Mouse (Mus musculus) kidney, adult 2 months (tissue): ENCODE results near the gene Tmem235. TPM values are rescaled to one million over a fixed set of nuclear protein-coding genes. Genes with fewer than 3 reads are reported as not detected.
"Not testable (repeated sequence)": the region's sequence is repeated elsewhere in the genome, so short reads cannot be mapped to it uniquely, and the experiment has no call there.

Experiments used
- DNase-seq: peaks from one replicate; pipeline ENCODE4 v3.0.0; 2021
- H3K27ac ChIP-seq: fragments of 200-500 bp; 2 replicates; pipeline ENCODE4 v1.5.1; 2012; ENCODE audit warnings: low read depth, low read length, control low read depth, inconsistent platforms; ENCODE audit not compliant: insufficient read depth
- H3K27me3 ChIP-seq: fragments of 200-500 bp; replicated peaks from 2 replicates; pipeline ENCODE4 v1.6.1; 2012; ENCODE audit warnings: mild to moderate bottlenecking, moderate library complexity, low read length, inconsistent platforms; ENCODE audit not compliant: control insufficient read depth, insufficient read depth
- H3K36me3 ChIP-seq: fragments of 200-500 bp; 2 replicates; pipeline ENCODE4 v1.6.1; 2012; ENCODE audit warnings: mild to moderate bottlenecking, moderate library complexity, low read length, inconsistent platforms; ENCODE audit not compliant: control insufficient read depth, insufficient read depth
- H3K4me1 ChIP-seq: fragments of 200-500 bp; 2 replicates; pipeline ENCODE4 v1.6.1; 2011; ENCODE audit warnings: low read length; ENCODE audit not compliant: control insufficient read depth, insufficient read depth
- H3K4me3 ChIP-seq: fragments of 200-500 bp; 2 replicates; pipeline ENCODE4 v1.5.1; 2011; ENCODE audit warnings: mild to moderate bottlenecking, low read depth, low read length, control low read depth; ENCODE audit not compliant: insufficient read depth
- CTCF ChIP-seq: fragments of 200-500 bp; conservative IDR thresholded peaks from 2 replicates; pipeline ENCODE4 v1.5.1; 2011; ENCODE audit warnings: low read depth, mild to moderate bottlenecking, control low read depth, low read length, moderate library complexity, mixed read lengths; ENCODE audit not compliant: insufficient read depth, insufficient read length
- POLR2A ChIP-seq: fragments of 200-500 bp; IDR thresholded peaks from one replicate; pipeline ENCODE4 v1.6.1; 2011; ENCODE audit warnings: low read depth, low read length, control low read depth
- WGBS: fragments of 180-500 bp; shearing (Covaris S2); methylation state at CpG from one replicate; pipeline ENCODE4 v1.1.7; 2018; 5-methylcytosine and 5-hydroxymethylcytosine counted together
- polyA plus RNA-seq: library from polyadenylated mRNA; depleted of rRNA; stranded (reverse); fragments of >200 nt; gene quantifications from 2 replicates; pipeline ENCODE4 v1.2.3, GENCODE M21; 2012

Tmem235 gene
- polyA plus RNA-seq, 1 experiment, result 0.08 TPM

DNA sequence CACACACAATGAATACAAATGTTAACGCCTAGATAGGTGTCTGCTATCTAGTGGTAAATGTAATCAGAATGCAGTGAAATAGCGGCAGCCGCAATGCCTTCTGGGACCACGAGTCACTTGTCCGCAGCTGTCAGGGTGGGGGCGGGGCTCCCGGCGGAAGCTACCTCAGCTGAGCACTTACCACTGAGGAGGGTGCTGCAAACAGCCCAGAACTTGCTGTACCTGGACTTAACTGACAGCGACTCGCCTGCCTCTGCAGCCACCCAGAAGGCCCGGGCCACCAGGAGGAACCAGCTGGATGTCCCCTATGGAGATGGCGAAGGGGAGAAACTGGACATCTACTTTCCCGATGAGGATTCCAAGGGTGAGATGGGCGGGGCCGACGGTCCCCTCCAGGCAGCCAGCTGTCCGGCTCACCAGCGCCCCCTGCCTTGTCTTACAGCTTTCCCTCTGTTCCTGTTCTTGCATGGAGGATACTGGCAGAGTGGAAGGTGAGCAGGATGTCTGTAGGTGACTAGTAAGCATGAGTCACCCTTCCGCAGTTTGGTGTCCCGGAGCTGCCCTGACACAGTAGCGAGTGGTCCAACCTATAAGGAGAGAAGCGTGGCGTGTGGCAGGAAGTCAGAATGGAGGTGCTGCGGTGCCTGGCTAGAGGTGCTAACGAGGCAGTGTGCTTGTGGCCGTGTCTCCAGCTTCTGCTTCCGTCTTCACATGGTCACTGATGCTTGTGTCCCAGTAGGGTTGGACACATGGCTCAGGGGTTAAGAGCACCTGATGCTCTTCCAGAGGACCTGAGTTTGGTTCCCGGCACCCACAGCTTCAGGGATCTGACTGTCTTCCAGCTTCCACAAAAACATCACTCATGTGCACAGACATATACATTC is 28.2 kb upstream of the Tmem235 start:
- Histone ChIP-seq H3K4me1 (peaks cover 41% of the 10 kb centered on the region), H3K27ac (peak overlapping the region; percentile 14; the same call in 1 of the 2 replicates)
- WGBS, result 34% methylated on average over 28 of the region's 28 CpGs

DNA sequence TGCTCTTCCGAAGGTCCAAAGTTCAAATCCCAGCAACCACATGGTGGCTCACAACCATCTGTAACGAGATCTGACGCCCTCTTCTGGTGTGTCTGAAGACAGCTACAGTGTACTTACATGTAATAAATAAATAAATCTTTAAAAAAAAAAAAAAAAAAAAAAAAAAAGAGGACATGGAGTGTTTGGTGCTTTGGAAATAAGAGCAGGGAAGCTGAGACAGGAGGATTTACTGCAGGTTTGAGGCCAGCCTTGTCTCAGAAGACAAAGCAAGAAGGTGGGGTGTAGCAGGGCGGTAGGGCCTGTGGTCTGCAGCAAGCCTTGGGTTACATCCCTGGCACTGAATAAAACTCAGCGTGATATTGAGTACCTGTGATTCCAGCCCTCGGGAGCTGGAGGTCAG is 27.0 kb upstream of the Tmem235 start:
- not testable (repeated sequence) for H3K27me3 ChIP-seq, H3K4me3 ChIP-seq, H3K36me3 ChIP-seq, DNase-seq
- WGBS, result 65% methylated on average over 6 of the region's 6 CpGs
- Histone ChIP-seq H3K27ac (peak overlapping the region; percentile 94), H3K4me1 (peaks cover 33% of the 10 kb centered on the region)

More for the DNA sequence above, 28.2 kb upstream of the Tmem235 start:
- peak; percentile 81 for DNase-seq
- no peaks in the 10 kb centered on the region for H3K36me3 ChIP-seq
- TF ChIP-seq CTCF (peak; percentile 66), POLR2A (no peak)
- peak overlapping the region; percentile 36; the same call in 1 of the 2 replicates for H3K4me3 ChIP-seq
- no peaks in the 10 kb centered on the region for H3K27me3 ChIP-seq

DNA sequence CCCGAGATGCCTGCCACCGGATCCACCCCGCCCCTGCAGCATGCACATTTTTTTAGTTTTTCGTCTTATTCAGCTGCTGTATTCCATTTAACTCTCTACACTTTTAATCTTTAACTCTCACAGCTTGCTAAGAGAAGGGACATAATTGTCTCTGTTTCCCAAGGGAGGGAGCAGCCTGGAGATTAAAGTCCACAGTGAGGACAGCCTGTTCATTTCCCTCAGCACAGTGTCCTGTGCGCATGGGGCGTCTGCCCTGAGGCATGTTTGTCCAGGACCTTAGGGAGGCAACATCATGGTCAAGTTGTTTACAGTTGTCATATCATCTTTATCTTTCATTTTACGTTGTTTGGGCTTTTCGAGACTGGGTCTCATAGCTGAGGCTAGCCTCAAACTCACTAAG is 26.5 kb upstream of the Tmem235 start:
- 61% methylated on average over 8 of the region's 8 CpGs for WGBS
- no peaks in the 10 kb centered on the region for H3K36me3 ChIP-seq
- peaks cover 32% of the 10 kb centered on the region for H3K4me1 ChIP-seq
- H3K27me3 ChIP-seq, result no peaks in the 10 kb centered on the region
- DNase-seq, result peak; percentile 91
- TF ChIP-seq CTCF (no peak), POLR2A (peak; percentile 43)
- H3K27ac ChIP-seq, result peak overlapping the region; percentile 94
- H3K4me3 ChIP-seq, result no peak overlapping the region

DNA sequence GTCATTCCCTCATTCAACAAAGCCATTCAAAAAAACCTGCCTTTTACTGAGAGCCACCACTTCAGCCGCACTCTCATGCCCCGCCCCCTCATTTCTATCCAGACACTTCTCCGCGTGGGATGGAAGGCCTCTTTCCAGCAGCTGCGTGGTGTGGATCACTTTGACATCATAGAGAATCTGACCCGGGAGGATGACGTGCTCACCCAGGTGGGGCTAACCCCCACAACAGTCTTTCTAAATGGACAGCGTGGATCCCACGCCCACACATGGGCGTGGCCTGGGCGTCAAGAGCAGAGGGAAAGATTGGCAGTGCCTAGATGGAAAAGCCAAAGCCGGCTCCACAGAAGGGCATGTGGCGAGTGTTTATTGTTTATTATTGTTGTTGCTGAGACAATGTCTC is 24.2 kb upstream of the Tmem235 start:
- H3K27ac ChIP-seq, result no peak overlapping the region
- peaks cover 14% of the 10 kb centered on the region; the same call in 1 of the 2 replicates for H3K4me1 ChIP-seq
- no peaks in the 10 kb centered on the region for H3K36me3 ChIP-seq
- WGBS, result 26% methylated on average over 13 of the region's 13 CpGs
- H3K4me3 ChIP-seq, result no peak overlapping the region
- TF ChIP-seq CTCF (no peak), POLR2A (no peak)
- no peaks in the 10 kb centered on the region for H3K27me3 ChIP-seq
- peak; percentile 68 for DNase-seq

DNA sequence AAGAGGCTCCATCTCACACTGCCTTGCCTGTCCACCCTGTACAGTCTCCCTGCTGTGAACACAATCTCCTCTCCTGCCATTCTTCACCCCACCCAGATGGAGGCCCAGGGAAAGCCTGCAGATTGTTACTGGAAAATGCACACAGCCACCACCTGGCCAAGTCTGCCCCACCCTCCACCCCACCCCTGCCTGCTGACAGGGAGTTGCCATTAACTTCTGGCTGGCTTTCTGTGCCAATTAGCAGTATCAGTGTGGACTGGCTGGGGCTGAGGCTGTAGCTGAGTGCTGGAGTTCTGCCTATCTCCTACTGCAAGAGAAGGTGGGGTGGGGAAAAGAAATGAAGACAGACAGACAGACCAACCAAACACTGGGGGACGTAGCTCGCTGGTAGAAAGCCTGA is 22.0 kb upstream of the Tmem235 start:
- peak overlapping the region; percentile 41 for H3K27ac ChIP-seq
- no peaks in the 10 kb centered on the region for H3K27me3 ChIP-seq
- peak; percentile 68 for DNase-seq
- no peak for TF ChIP-seq POLR2A
- H3K4me1 ChIP-seq, result peaks cover 14% of the 10 kb centered on the region; the same call in 1 of the 2 replicates
- H3K36me3 ChIP-seq, result no peaks in the 10 kb centered on the region
- H3K4me3 ChIP-seq, result no peak overlapping the region
- 50% methylated on average over 2 of the region's 2 CpGs for WGBS

DNA sequence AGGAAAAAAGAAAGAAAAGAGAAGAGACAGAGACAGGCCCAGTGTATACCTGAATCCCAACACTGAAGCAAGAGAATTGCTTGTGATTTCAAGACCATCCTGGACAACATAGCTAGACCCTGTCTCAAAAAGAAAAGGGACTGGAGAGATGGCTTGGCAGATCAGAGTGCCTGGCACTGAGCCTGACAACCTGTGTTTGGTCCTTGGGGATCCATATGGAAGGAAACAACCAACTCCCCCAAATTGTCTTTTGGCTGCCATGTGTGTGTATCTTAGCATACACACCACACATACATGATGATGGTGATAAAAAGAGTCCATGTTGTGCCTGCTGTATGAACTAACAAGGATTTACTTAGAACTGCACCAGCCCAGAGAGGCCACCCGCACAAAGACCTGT is 21.5 kb upstream of the Tmem235 start:
- Histone ChIP-seq H3K4me3 (no peak overlapping the region), H3K4me1 (peaks cover 14% of the 10 kb centered on the region; the same call in 1 of the 2 replicates), H3K36me3 (no peaks in the 10 kb centered on the region), H3K27me3 (no peaks in the 10 kb centered on the region), H3K27ac (peak overlapping the region; percentile 41)
- TF ChIP-seq POLR2A (no peak), CTCF (no peak)
- DNase-seq, result no peak
- WGBS, result 100% methylated on average over 1 of the region's 1 CpGs

DNA sequence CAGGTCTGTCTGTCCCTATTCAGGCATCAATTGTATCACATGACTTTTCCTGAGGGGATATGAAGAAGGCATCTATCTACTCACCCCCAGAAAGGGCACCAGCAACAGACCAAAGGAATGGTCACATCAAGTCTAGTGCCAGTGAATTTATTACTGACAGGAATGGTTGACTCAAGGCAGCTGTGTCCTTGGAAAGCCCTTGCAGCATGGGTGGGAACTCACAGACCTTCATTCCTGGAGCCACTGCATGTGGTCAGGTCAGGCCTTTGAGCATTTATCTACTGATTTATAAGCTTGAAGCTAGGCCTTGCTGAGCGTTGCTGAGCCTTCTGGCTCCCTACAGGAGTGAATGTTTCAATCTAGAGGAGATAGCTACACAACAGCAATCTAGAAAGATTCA is 19.6 kb upstream of the Tmem235 start:
- no peak for DNase-seq
- WGBS, result 31% methylated on average over 1 of the region's 1 CpGs
- Histone ChIP-seq H3K4me1 (peaks cover 15% of the 10 kb centered on the region), H3K36me3 (no peaks in the 10 kb centered on the region), H3K27me3 (no peaks in the 10 kb centered on the region), H3K27ac (no peak overlapping the region), H3K4me3 (no peak overlapping the region)
- TF ChIP-seq POLR2A, result no peak
- no peak for TF ChIP-seq CTCF
